Mouse (Mus musculus) hindbrain, embryonic 12.5 days (tissue): Measurements from ENCODE around the gene Gramd2. TPM values are rescaled to one million over a fixed set of nuclear protein-coding genes. Genes with fewer than 3 reads are reported as not detected.

ENCODE experiments used
- ATAC-seq: fragments of 200-750 bp; cut with Nextera tagmentation; 2 replicates; pipeline ENCODE4 v1.8.0; 2017; ENCODE audit warnings: moderate TSS enrichment; ENCODE audit not compliant: low FRiP score
- H3K27ac ChIP-seq: fragments of 300-500 bp; sonication (generic); 2 replicates; pipeline ENCODE4 v1.5.1; 2016; ENCODE audit warnings: mild to moderate bottlenecking
- H3K27me3 ChIP-seq: fragments of 300-500 bp; sonication (generic); 2 replicates; pipeline ENCODE4 v1.6.1; 2016; ENCODE audit warnings: mild to moderate bottlenecking
- H3K36me3 ChIP-seq: fragments of 300-500 bp; sonication (generic); 2 replicates; pipeline ENCODE4 v1.6.1; 2016; ENCODE audit warnings: mild to moderate bottlenecking
- H3K4me1 ChIP-seq: fragments of 300-500 bp; sonication (generic); 2 replicates; pipeline ENCODE4 v1.6.1; 2016
- H3K4me2 ChIP-seq: fragments of 300-500 bp; sonication (generic); replicated peaks from 2 replicates; pipeline ENCODE4 v1.6.1; 2016; ENCODE audit warnings: mild to moderate bottlenecking
- H3K4me3 ChIP-seq: fragments of 300-500 bp; sonication (generic); 2 replicates; pipeline ENCODE4 v1.5.1; 2016; ENCODE audit warnings: mild to moderate bottlenecking
- H3K9ac ChIP-seq: fragments of 300-500 bp; sonication (generic); 2 replicates; pipeline ENCODE4 v1.6.1; 2016; ENCODE audit warnings: mild to moderate bottlenecking, moderate library complexity
- H3K9me3 ChIP-seq: fragments of 300-500 bp; sonication (generic); replicated peaks from 2 replicates; pipeline ENCODE4 v1.6.1; 2016; ENCODE audit warnings: mild to moderate bottlenecking
- WGBS: fragments of 180-500 bp; shearing (Covaris S2); methylation state at CpG from one replicate; pipeline ENCODE4 v1.1.7; 2016; 5-methylcytosine and 5-hydroxymethylcytosine counted together
- polyA plus RNA-seq: library from polyadenylated mRNA; unstranded; fragments of >200 nt; fragmentation: Nextera tagmentation; extraction: Ambion mirVana; gene quantifications from 2 replicates; pipeline ENCODE4 v1.2.1, GENCODE M21; 2016

Gene Gramd2
- polyA plus RNA-seq, 1 experiment from 2014 or later = 0.46 TPM

DNA sequence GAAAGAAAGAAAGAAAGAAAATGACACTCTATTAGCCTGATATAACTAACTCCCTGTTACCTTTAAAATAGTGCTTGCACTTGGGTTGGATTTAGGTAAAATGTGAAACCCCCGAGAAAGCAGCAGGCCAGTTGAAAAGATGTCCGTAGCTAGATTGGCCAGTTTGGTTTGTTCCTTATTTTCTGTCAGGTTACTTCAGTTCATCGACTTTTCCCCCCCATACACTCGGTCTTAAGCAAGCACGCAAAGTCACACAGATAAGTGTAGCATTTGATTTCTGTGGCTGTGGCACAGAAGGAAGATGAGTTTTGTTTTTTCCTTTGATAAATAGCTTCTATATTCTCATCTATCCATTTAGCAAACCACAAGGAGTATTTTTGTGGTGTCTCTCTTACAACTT lies 51.2 kb downstream of the Gramd2 start:
- Histone ChIP-seq H3K4me1 (no peaks in the 10 kb centered on the region), H3K9me3 (no peaks in the 10 kb centered on the region), H3K4me3 (no peak overlapping the region), H3K27ac (no peak overlapping the region), H3K36me3 (no peaks in the 10 kb centered on the region), H3K27me3 (no peaks in the 10 kb centered on the region), H3K4me2 (no peak overlapping the region), H3K9ac (no peak overlapping the region)
- ATAC-seq = no peak
- WGBS = 91% methylated on average over 5 of the region's 5 CpGs

DNA sequence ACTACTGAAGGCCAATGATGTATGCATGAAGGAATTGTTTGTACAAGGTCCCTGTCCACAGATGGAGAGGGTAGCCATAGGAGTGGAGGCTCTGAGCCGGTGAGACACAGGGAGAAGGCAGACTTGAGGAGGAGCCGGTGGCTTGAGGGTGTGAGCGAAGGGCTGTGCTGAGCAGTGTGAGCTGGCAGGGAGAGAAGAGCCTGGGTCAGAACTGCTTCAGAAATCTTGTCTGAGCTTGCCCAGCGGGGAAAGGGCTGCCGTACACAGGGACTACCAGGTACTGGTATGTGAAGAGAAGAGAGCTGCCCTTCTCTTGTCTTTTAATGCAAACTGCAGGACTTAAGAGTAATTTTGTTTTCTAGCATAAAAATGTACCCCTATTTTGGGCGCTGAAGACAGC lies 53.1 kb downstream of the Gramd2 start:
- peaks cover 7% of the 10 kb centered on the region; the same call in 1 of the 2 replicates for H3K36me3 ChIP-seq
- 72% methylated on average over 6 of the region's 6 CpGs for WGBS
- no peaks in the 10 kb centered on the region for H3K9me3 ChIP-seq
- H3K4me3 ChIP-seq = no peak overlapping the region
- H3K4me2 ChIP-seq = no peak overlapping the region
- H3K27me3 ChIP-seq = no peaks in the 10 kb centered on the region
- H3K4me1 ChIP-seq = no peaks in the 10 kb centered on the region
- no peak for ATAC-seq
- no peak overlapping the region for H3K27ac ChIP-seq
- no peak overlapping the region for H3K9ac ChIP-seq

DNA sequence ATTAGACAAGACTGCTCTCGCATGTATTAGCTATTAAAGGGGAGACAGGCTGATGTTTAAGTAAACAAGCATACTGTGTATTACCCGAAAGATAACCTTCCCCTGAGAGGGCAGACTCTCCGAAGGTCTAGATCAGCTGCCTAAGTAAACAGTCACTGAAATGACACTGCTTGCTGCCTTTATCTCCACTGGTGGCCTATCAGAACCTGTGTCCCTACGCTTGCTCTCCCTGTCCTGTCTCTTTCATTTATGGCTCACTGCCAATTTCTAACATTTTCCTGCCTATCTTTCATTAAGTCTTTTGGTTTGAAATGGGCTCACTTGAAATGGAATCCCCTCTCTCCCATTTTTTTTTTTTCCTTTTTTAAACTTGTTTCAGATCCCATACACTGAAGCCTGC lies 55.5 kb downstream of the Gramd2 start:
- no peak for ATAC-seq
- no peak overlapping the region for H3K9ac ChIP-seq
- no peak overlapping the region for H3K4me3 ChIP-seq
- H3K27ac ChIP-seq = no peak overlapping the region
- WGBS = 63% methylated on average over 4 of the region's 4 CpGs
- peaks cover 7% of the 10 kb centered on the region; the same call in 1 of the 2 replicates for H3K36me3 ChIP-seq
- no peaks in the 10 kb centered on the region for H3K4me1 ChIP-seq
- no peaks in the 10 kb centered on the region for H3K27me3 ChIP-seq
- H3K9me3 ChIP-seq = no peaks in the 10 kb centered on the region
- no peak overlapping the region for H3K4me2 ChIP-seq

DNA sequence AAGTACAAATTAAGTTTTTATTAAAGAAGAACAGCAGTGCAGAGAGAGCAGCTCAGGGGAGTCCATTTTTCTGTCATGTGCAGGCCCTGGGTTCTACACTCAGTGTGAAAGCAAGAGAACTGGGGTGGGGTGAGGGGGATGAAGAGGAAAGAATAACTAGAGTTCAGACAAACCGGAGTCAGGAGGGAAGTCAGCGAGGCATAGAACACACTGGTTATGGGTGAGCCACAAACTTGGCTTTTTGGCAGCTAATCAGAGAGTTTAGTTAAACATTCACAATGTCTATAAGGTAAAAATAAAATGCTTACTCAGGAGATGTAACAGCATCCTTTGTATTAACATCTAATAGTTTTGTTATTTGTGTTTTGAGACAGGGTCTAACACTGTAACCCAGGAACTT lies 60.6 kb downstream of the Gramd2 start:
- ATAC-seq = no peak
- no peaks in the 10 kb centered on the region for H3K9me3 ChIP-seq
- no peak overlapping the region for H3K27ac ChIP-seq
- no peak overlapping the region for H3K4me2 ChIP-seq
- H3K4me3 ChIP-seq = no peak overlapping the region
- H3K36me3 ChIP-seq = peaks cover 7% of the 10 kb centered on the region; the same call in 1 of the 2 replicates
- no peaks in the 10 kb centered on the region for H3K27me3 ChIP-seq
- no peaks in the 10 kb centered on the region for H3K4me1 ChIP-seq
- no peak overlapping the region for H3K9ac ChIP-seq
- WGBS = 92% methylated on average over 2 of the region's 2 CpGs

DNA sequence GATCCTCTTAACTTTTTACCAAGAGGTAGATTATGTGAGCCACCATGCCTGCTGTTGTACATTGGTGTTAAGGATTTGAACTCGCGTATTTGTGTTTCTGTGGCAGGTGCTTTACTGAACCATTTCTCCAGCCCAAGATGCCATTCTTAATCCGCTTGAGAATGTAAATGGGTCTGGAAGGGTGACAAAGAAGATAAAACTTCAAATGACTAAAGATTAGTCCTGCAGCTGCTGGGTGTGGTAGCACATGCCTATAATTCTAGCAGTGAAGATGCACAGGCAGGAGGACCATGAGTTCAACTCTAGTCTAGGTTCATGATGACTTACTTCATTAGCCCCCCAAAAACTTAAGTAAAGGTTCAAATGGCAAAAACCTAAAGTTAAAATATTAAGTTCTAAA lies 64.0 kb downstream of the Gramd2 start:
- Histone ChIP-seq H3K27me3 (no peaks in the 10 kb centered on the region), H3K4me3 (no peak overlapping the region), H3K9ac (no peak overlapping the region), H3K36me3 (no peaks in the 10 kb centered on the region), H3K4me1 (no peaks in the 10 kb centered on the region), H3K27ac (no peak overlapping the region), H3K4me2 (no peak overlapping the region), H3K9me3 (no peaks in the 10 kb centered on the region)
- 97% methylated on average over 3 of the region's 3 CpGs for WGBS
- ATAC-seq = no peak

DNA sequence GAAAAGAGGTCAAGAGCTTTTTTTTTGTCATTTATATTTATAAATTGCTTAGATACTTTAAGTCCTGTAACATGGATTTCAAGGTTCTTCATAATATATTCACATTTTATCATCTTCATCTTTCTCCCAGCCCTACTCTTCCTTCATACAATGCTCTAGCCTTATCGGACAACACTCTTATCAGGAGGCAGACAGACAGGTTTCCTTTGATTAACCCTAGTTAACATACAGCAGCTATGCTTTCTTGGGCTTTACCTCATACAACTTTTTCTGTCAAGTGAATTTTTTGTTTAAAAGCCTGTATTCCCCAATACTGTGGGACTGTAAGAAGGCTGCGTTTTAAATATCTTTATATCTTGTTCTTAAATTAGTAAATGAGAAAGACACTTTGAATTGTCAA lies 68.4 kb downstream of the Gramd2 start:
- Histone ChIP-seq H3K4me3 (no peak overlapping the region), H3K4me2 (no peak overlapping the region), H3K36me3 (no peaks in the 10 kb centered on the region), H3K9ac (no peak overlapping the region), H3K9me3 (no peaks in the 10 kb centered on the region), H3K27ac (no peak overlapping the region), H3K27me3 (no peaks in the 10 kb centered on the region), H3K4me1 (peaks cover 12% of the 10 kb centered on the region)
- WGBS = 89% methylated on average over 2 of the region's 2 CpGs
- no peak for ATAC-seq

DNA sequence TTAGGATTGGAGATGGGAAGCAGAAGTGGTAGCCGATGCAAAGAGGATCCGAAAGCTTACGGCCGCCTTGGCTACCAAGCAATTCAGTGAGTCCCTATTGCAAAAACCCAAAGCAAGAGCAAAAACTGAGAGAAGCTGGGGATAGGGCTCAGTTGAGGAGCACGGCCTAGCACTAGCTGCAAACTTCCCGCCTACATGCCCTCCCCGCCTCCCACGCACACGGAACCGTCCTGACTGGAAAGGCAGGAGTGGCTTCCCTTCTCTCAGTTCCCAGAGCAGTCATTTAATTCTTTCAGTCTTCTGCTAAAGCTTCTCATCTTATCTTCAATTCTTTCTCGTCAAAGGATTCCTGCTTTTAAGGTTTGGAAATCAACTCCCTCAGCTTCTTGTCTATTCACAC lies 69.0 kb downstream of the Gramd2 start:
- Histone ChIP-seq H3K4me2 (no peak overlapping the region), H3K27ac (no peak overlapping the region), H3K27me3 (no peaks in the 10 kb centered on the region), H3K9me3 (no peaks in the 10 kb centered on the region), H3K4me3 (no peak overlapping the region), H3K4me1 (peaks cover 12% of the 10 kb centered on the region), H3K9ac (no peak overlapping the region), H3K36me3 (no peaks in the 10 kb centered on the region)
- 89% methylated on average over 11 of the region's 11 CpGs for WGBS
- ATAC-seq = no peak

DNA sequence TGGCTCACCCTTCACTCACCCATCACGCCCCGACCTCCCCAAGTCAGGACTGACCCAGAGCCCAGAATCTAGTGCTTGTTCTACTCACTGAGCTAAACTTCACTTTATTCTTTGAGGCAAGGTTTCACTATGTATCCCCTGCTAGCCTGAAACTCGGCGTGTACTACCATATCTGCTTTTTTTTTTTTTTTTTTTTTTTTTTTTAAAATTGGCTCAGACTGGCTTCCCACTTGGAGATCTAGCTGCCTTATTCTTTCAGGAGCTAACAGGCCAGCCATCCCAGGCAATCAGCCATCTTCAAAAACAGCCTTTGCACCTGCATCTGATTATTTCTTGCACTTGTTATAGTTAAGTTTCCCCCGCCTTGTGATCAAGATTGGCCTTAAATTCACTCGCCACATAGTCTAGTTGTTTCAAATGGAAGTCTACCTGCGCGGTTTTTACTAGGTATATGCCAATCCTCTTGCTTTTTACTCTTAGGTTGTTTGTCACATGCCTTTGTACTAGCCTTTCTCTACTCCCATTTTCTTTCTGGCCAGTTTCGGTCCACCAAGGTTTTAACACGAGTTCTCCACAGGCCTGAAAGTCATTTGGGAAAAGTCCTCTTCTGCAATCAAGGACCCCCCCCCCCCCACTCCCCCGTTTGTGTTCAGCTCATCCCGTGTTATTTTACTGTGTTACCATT lies 69.8 kb downstream of the Gramd2 start:
- H3K27ac ChIP-seq = peak overlapping the region; percentile 89; the same call in 1 of the 2 replicates
- ATAC-seq = 0 out of 2 replicates have a peak, but pooled peaks have one; percentile 1
- WGBS = 37% methylated on average over 12 of the region's 12 CpGs

DNA sequence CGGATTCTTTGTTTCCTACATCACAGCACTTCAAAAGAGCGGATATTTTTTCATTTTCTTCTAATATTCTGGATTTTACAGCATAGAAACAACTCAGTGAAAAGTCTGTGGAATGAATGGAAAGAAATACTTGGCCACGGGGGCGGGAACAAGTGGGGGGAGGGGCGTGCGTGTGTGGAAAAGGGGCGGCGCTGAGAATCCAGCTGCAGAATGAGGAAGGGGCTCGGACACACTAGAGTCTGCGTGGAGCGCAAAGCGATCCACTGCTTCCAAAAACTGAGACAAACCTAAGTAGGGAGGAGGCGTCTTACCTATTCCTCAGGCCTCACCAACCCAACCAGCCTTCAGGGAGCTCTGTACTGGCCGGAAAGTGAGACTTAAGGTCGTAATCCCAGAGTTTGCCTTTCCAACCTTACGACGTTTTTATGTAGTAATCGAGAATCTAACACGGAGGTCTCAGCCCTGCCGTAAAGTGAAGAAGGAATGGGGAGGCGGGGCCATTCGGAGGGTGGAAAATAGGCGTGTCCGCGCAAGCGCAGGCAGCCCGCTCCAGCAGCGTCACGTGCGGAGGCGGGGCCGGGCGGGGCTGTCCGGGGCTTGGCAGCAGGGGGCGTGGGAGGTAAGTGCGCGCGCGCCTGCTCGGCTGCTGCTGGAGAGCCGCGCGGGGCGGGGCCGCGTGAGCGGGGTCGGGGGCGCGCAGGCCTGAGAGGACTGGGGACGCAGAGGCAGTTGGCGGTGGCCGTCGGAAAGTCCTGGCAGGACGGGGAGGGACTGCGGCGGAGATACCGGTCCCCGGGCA lies 70.5 kb downstream of the Gramd2 start, which contains the start of the genes Senp8 and Myo9a:
Senp8 (minus strand) TSS at position 444 of the 799 bp plus-strand sequence.
Myo9a (plus strand) TSS at position 630 of the 799 bp plus-strand sequence.
- peak within 1 kb of the TSS; percentile 91 for H3K27ac ChIP-seq
- H3K36me3 ChIP-seq = no peaks in the 10 kb centered on the region
- peak within 1 kb of the TSS; percentile 82 for H3K4me2 ChIP-seq
- peak; percentile 96 for ATAC-seq
- H3K27me3 ChIP-seq = no peaks in the 10 kb centered on the region
- H3K4me3 ChIP-seq = peak within 1 kb of the TSS; percentile 68
- WGBS = under 1% methylated on average over 53 of the region's 59 CpGs
- no peaks in the 10 kb centered on the region for H3K9me3 ChIP-seq
- H3K4me1 ChIP-seq = peaks cover 12% of the 10 kb centered on the region
- peak within 1 kb of the TSS; percentile 85 for H3K9ac ChIP-seq

More for the DNA sequence above, 69.8 kb downstream of the Gramd2 start:
- Histone ChIP-seq H3K27me3 (no peaks in the 10 kb centered on the region), H3K9me3 (no peaks in the 10 kb centered on the region), H3K9ac (peak overlapping the region; percentile 77), H3K4me2 (peak overlapping the region; percentile 82), H3K4me1 (peaks cover 12% of the 10 kb centered on the region), H3K4me3 (peak overlapping the region; percentile 68), H3K36me3 (no peaks in the 10 kb centered on the region)

DNA sequence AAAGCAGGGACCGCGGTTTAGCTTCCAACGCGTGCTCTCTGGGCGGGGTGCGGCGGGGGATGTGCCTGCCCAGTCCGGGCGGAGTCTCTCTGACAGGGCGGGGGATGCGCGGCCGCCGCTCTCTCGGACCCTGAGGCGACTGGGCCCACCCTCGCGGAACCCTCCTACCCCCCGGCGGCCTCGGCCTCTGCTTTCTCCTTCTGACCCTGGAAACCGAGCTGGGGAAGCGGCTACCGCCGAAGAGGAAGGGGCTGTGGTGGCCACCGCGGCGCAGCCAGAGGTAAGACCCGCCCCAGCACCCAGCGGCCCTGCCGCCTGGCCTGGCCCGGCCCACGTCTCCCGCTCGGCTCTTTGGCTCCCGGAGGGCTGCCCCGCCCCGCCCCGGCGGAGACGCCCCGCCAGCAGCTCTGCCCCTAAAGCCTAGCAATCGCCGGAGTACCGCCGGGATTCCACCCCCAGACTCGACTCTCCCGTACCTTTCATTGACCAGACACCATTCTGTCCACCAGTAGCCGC lies 71.2 kb downstream of the Gramd2 start:
- peak overlapping the region; percentile 82 for H3K4me2 ChIP-seq
- H3K36me3 ChIP-seq = no peaks in the 10 kb centered on the region
- ATAC-seq = peak; percentile 93
- no peaks in the 10 kb centered on the region for H3K27me3 ChIP-seq
- H3K4me3 ChIP-seq = peak overlapping the region; percentile 68
- peak overlapping the region; percentile 85 for H3K9ac ChIP-seq
- WGBS = under 1% methylated on average over 27 of the region's 49 CpGs
- peak overlapping the region; percentile 91 for H3K27ac ChIP-seq
- H3K4me1 ChIP-seq = peaks cover 12% of the 10 kb centered on the region
- H3K9me3 ChIP-seq = no peaks in the 10 kb centered on the region

DNA sequence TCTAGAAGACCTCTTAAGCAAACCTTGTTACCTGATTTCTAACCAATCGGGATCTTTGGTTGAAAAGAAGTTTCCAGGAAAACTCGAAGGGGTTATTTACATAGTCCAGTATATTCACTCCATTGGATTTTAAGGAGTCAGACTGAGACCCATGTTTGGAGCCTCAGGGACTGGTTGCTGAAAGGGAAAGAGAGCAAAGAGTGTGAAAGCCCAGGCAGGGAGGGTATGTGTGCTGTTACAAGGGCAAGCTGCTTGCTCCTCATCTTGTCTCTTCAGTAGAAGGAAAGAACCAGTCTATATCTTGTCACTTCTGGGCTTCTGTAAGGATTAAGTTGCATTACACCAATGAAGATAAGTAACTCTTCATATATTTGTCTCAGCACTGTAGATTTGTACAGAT lies 72.0 kb downstream of the Gramd2 start:
- ATAC-seq = no peak
- Histone ChIP-seq H3K4me1 (peaks cover 12% of the 10 kb centered on the region), H3K4me2 (peak overlapping the region; percentile 82), H3K9ac (peak overlapping the region; percentile 85), H3K9me3 (no peaks in the 10 kb centered on the region), H3K27me3 (no peaks in the 10 kb centered on the region), H3K27ac (peak overlapping the region; percentile 91; the same call in 1 of the 2 replicates), H3K36me3 (no peaks in the 10 kb centered on the region), H3K4me3 (peak overlapping the region; percentile 68)
- 11% methylated on average over 2 of the region's 2 CpGs for WGBS

DNA sequence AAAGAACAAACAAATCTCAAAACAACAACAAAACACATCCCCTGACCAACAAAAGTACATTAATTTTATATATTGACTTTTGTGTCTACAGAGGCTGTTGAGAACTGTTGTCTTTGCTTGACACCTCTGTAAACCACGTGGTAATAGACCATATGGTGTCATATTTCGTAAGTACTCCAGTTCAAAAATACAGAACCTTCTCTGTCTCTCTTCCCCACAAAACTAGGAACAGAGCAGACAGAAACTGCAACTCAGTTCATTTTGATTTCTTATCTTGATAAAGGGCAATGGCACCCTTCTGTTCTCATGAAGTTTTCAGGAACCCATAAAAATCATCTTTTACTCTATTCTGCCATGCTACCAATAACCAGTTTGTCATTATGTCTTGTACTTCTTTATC lies 75.3 kb downstream of the Gramd2 start:
- Histone ChIP-seq H3K4me3 (no peak overlapping the region), H3K4me1 (peaks cover 5% of the 10 kb centered on the region), H3K4me2 (no peak overlapping the region), H3K9ac (no peak overlapping the region), H3K36me3 (no peaks in the 10 kb centered on the region), H3K9me3 (no peaks in the 10 kb centered on the region), H3K27ac (no peak overlapping the region), H3K27me3 (no peaks in the 10 kb centered on the region)
- WGBS = 66% methylated on average over 2 of the region's 2 CpGs
- no peak for ATAC-seq
